Mouse (Mus musculus): ENCODE measurements around the gene Skap1.

- no peak for TF ChIP-seq CTCF (IDR thresholded peaks at IDR 0.05 in 2 of 3, conservative IDR thresholded peaks at IDR 0.05 in 1 of 3; ENCODE audit: control insufficient read depth in 1 of 3, insufficient read depth in 1 of 3, low read depth in 2 of 3, low read length in 3 of 3, poor library complexity in 1 of 3, severe bottlenecking in 1 of 3)
- TF ChIP-seq USF1 (IDR thresholded peaks at IDR 0.05; ENCODE audit: low read depth, low read length): peak; percentile 92
Observed at GRCm38 (mm10) chr11:96696842-96697455, 232.6 kb downstream of the Skap1 start.
